Mouse (Mus musculus) forebrain, embryonic 11.5 days (tissue): ENCODE results near the gene Prokr2. TPM values are rescaled to one million over a fixed set of nuclear protein-coding genes. Genes with fewer than 3 reads are reported as not detected.

ENCODE experiments used
- ATAC-seq: fragments of 200-750 bp; cut with Nextera tagmentation; replicated peaks from 2 replicates; pipeline ENCODE4 v1.8.0; 2017; ENCODE audit warnings: moderate TSS enrichment; ENCODE audit not compliant: low FRiP score
- DNase-seq: peaks from one replicate; pipeline ENCODE4 v3.0.0-alpha.2; 2017; ENCODE audit warnings: low spot score
- H3K27ac ChIP-seq: fragments of 300-500 bp; sonication (generic); 2 replicates; pipeline ENCODE4 v1.5.1; 2014; ENCODE audit warnings: low read depth, low read length
- H3K27me3 ChIP-seq: fragments of 300-500 bp; sonication (generic); 2 replicates; pipeline ENCODE4 v1.6.1; 2014; ENCODE audit warnings: mild to moderate bottlenecking, low read length, mixed read lengths; ENCODE audit not compliant: control insufficient read depth, insufficient read depth
- H3K36me3 ChIP-seq: fragments of 300-500 bp; sonication (generic); 2 replicates; pipeline ENCODE4 v1.6.1; 2014; ENCODE audit warnings: mild to moderate bottlenecking, low read length, moderate library complexity, mixed read lengths; ENCODE audit not compliant: control insufficient read depth, insufficient read depth
- H3K4me1 ChIP-seq: fragments of 300-500 bp; sonication (generic); replicated peaks from 2 replicates; pipeline ENCODE4 v1.6.1; 2014; ENCODE audit warnings: low read length, mixed read lengths; ENCODE audit not compliant: control insufficient read depth, insufficient read depth
- H3K4me2 ChIP-seq: fragments of 300-500 bp; sonication (generic); 2 replicates; pipeline ENCODE4 v1.6.1; 2014; ENCODE audit warnings: low read depth, mild to moderate bottlenecking, low read length, moderate library complexity, mixed read lengths; ENCODE audit not compliant: severe bottlenecking
- H3K4me3 ChIP-seq: fragments of 300-500 bp; sonication (generic); 2 replicates; pipeline ENCODE4 v1.5.1; 2014; ENCODE audit warnings: low read depth, low read length
- H3K9ac ChIP-seq: fragments of 300-500 bp; sonication (generic); 2 replicates; pipeline ENCODE4 v1.6.1; 2014; ENCODE audit warnings: low read length
- H3K9me3 ChIP-seq: fragments of 300-500 bp; sonication (generic); 2 replicates; pipeline ENCODE4 v1.6.1; 2016; ENCODE audit warnings: low read length, mixed read lengths; ENCODE audit not compliant: control insufficient read depth
- WGBS: fragments of 180-500 bp; shearing (Covaris S2); extraction: QIAGEN DNeasy Blood & Tissue Kit; methylation state at CpG from one replicate; pipeline ENCODE4 v1.1.7; 2014; 5-methylcytosine and 5-hydroxymethylcytosine counted together
- polyA plus RNA-seq: library from polyadenylated mRNA; unstranded; fragments of >200 nt; fragmentation: Nextera tagmentation; extraction: Ambion mirVana; gene quantifications from 2 replicates; pipeline ENCODE4 v1.2.1, GENCODE M21; 2014

Gene Prokr2
- polyA plus RNA-seq = 3.3 TPM in 2 replicates

- H3K4me1 ChIP-seq = 0 out of 2 replicates have a peak, but pooled peaks cover 1% of the 10 kb centered on the region
- H3K4me3 ChIP-seq = peak within 1 kb of the TSS; percentile 57
- peak within 1 kb of the TSS; percentile 96 for H3K4me2 ChIP-seq
- DNase-seq (peak; percentile 79), ATAC-seq (peak; percentile 68)
- no peak within 1 kb of the TSS for H3K27ac ChIP-seq
- H3K27me3 ChIP-seq = peaks cover 4% of the 10 kb centered on the region; the same call in 1 of the 2 replicates
- no peaks in the 10 kb centered on the region for H3K9me3 ChIP-seq
- H3K36me3 ChIP-seq = no peaks in the 10 kb centered on the region
- under 1% methylated on average over 29 of the region's 29 CpGs for WGBS
- H3K9ac ChIP-seq = peak within 1 kb of the TSS; percentile 59
These were observed at the start of gene Prokr2 for GRCm38 (mm10) chr2:132385194-132385838. TSS of gene Prokr2 (minus strand) at chr2:132385447.

DNA sequence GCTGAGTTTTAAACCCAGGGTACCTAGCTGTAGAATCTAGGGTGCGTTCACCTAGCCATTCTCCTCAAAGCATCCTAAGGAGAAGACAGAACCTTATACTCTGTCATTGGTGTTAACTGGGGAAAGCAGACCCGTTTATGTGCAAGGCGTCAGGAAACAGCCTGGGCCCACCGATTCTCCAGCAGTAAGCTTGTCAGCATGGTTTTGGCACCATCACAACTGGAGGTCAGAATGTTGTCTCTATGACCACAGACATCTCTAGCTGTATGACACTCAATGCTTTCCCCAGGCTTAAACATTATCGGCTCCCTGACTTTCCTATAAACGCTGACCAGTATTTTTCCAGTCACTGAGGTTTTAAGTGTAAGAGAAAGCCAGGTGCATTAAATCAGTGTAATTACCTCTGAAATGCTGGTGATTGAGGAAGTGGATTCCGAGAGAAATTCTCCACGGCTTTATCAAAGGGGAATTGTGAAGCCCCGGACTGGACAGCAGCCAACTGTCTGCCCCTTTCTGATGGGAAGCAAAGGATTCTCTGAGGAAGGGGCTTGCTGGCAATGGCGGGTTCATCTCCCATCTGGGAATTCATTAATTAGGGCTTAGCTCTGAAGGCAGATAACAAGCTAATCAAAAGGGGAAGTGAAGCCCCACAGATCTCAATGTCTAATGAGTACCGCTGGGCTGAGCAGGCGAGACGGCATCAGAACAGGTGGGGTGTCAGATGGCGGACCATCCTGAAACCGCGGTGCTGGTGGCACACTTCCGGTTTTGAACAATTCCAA is 42.1 kb upstream of the Prokr2 start:
- H3K4me3 ChIP-seq = no peak overlapping the region
- no peaks in the 10 kb centered on the region for H3K4me1 ChIP-seq
- H3K4me2 ChIP-seq = no peak overlapping the region
- ATAC-seq (peak; percentile 76), DNase-seq (no peak)
- H3K9ac ChIP-seq = no peak overlapping the region
- H3K36me3 ChIP-seq = no peaks in the 10 kb centered on the region
- 68% methylated on average over 17 of the region's 17 CpGs for WGBS
- H3K27ac ChIP-seq = 0 out of 2 replicates have a peak overlapping the region, but pooled peaks have one; percentile 19
- no peaks in the 10 kb centered on the region for H3K27me3 ChIP-seq
- H3K9me3 ChIP-seq = no peaks in the 10 kb centered on the region

DNA sequence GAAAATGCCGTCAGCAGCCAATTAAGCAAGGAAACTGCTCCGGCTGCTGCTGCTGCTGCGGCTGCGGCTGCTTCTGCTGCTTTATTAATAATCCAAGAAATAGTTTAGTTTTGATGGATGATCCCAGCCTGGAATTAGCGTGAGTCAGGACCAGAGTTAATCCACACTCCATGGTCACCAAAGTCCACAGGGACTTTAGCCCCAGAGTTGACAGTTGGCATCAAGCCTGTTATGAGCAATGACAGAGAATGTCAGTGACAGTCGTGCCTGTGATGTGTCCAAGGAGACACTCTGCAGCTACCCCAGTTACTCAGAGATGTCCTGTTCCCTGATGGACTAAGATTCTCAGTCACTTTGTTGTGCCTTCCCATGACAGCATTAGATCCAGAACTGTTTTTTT is 40.3 kb upstream of the Prokr2 start:
- Histone ChIP-seq H3K4me3 (no peak overlapping the region), H3K27ac (no peak overlapping the region), H3K9me3 (no peaks in the 10 kb centered on the region), H3K9ac (no peak overlapping the region), H3K27me3 (no peaks in the 10 kb centered on the region), H3K36me3 (no peaks in the 10 kb centered on the region), H3K4me1 (no peaks in the 10 kb centered on the region), H3K4me2 (no peak overlapping the region)
- DNase-seq (no peak), ATAC-seq (no peak)
- WGBS = 86% methylated on average over 6 of the region's 6 CpGs

GRCm38 (mm10) chr2:132423411-132424047 is 38.3 kb upstream of the Prokr2 start:
- Histone ChIP-seq H3K4me1 (no peaks in the 10 kb centered on the region), H3K9ac (no peak overlapping the region), H3K4me2 (no peak overlapping the region), H3K36me3 (no peaks in the 10 kb centered on the region), H3K4me3 (no peak overlapping the region), H3K27ac (no peak overlapping the region), H3K27me3 (no peaks in the 10 kb centered on the region), H3K9me3 (no peaks in the 10 kb centered on the region)
- 88% methylated on average over 7 of the region's 7 CpGs for WGBS
- no peak for DNase-seq
- ATAC-seq = no peak

DNA sequence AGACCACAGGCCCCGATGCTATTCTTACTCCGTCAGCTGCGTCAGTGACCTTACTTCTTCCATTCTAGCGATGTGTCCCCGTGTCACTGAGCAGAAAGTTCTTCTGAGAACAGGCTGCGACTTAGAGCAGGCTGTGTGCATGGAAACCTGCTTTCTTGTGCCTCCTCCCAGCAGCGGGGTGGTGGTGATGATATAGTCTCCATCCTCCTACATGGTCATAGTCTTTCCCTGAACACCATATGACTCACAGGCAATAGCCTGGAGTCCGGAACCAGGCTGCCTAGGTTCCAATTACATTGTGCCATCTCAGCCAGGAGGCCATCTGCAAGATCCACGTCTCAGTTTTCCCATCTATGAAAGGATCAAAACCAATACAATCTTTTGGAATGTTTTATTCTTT is 37.6 kb upstream of the Prokr2 start:
- Histone ChIP-seq H3K4me2 (no peak overlapping the region), H3K4me3 (no peak overlapping the region), H3K9me3 (no peaks in the 10 kb centered on the region), H3K4me1 (no peaks in the 10 kb centered on the region), H3K27ac (no peak overlapping the region), H3K36me3 (no peaks in the 10 kb centered on the region), H3K27me3 (no peaks in the 10 kb centered on the region), H3K9ac (no peak overlapping the region)
- DNase-seq (no peak), ATAC-seq (no peak)
- WGBS = 91% methylated on average over 9 of the region's 9 CpGs

DNA sequence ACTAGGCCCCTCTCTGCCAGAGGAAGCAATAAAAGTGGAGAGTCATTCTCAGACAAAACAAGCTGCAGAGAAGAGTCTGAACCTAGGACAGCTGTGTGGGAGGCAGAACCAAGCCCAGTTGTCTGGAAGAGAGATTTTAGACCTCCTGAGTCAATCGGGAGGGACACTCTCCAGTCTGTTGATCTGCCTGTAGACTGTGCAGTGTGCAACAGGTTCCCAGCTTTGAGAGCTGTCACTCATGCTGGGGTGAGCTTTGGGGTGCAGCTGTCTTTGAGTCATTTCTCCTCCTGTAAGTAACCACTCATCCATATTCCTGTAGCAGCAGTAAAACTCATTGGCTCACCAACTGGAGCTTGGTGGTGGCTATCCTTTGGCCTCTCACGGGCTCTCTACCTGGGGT is 33.2 kb upstream of the Prokr2 start:
- Histone ChIP-seq H3K9ac (no peak overlapping the region), H3K36me3 (no peaks in the 10 kb centered on the region), H3K9me3 (no peaks in the 10 kb centered on the region), H3K4me3 (no peak overlapping the region), H3K4me1 (no peaks in the 10 kb centered on the region), H3K27me3 (no peaks in the 10 kb centered on the region), H3K27ac (no peak overlapping the region), H3K4me2 (no peak overlapping the region)
- DNase-seq (no peak), ATAC-seq (no peak)
- 79% methylated on average over 2 of the region's 2 CpGs for WGBS

DNA sequence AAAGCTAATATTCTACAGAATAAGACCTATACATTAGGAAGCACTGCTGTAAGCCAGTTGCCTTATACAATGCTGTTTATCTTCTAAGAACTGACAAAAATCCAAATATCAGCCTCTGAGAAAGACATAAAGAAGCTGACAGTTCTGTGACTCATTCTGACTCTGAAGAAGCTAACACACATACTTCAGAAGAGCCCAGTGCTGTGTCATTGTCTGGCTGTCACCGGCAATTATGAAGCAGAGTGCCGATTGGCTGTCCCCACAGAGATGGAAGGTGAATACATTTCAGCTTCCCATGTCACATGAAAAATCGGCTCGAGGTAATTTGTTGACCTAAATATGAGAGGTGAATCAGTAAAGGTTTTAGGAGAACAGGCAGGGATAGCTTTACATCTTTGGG is 24.9 kb upstream of the Prokr2 start:
- no peak for DNase-seq
- 89% methylated on average over 4 of the region's 4 CpGs for WGBS
- Histone ChIP-seq H3K36me3 (no peaks in the 10 kb centered on the region), H3K27me3 (no peaks in the 10 kb centered on the region), H3K9ac (no peak overlapping the region), H3K27ac (no peak overlapping the region), H3K4me2 (no peak overlapping the region), H3K4me1 (no peaks in the 10 kb centered on the region), H3K9me3 (no peaks in the 10 kb centered on the region), H3K4me3 (no peak overlapping the region)
- no peak for ATAC-seq

- no peak overlapping the region for H3K4me3 ChIP-seq
- H3K4me2 ChIP-seq = no peak overlapping the region
- no peaks in the 10 kb centered on the region for H3K27me3 ChIP-seq
- no peak overlapping the region for H3K27ac ChIP-seq
- no peaks in the 10 kb centered on the region for H3K4me1 ChIP-seq
- no peak for DNase-seq
- no peak for ATAC-seq
- no peaks in the 10 kb centered on the region for H3K36me3 ChIP-seq
- peaks cover 4% of the 10 kb centered on the region; the same call in 1 of the 2 replicates for H3K9me3 ChIP-seq
- 81% methylated on average over 8 of the region's 8 CpGs for WGBS
- H3K9ac ChIP-seq = no peak overlapping the region
These were observed 12.9 kb upstream of the Prokr2 start for GRCm38 (mm10) chr2:132398136-132398535.
